Mouse (Mus musculus): ENCODE results near the gene Tpbpb. TPM values are rescaled to one million over a fixed set of nuclear protein-coding genes. Genes with fewer than 3 reads are reported as not detected.
"Not testable (repeated sequence)": the region's sequence is repeated elsewhere in the genome, so short reads cannot be mapped to it uniquely, and the experiment has no call there.

Gene Tpbpb
- not detected in 2 replicates for polyA plus RNA-seq (2014; fragmentation: Nextera tagmentation; extraction: Ambion mirVana)

GRCm38 (mm10) chr13:60904780-60905179 lies at the start of gene Tpbpb:
TSS of gene Tpbpb (minus strand) at chr13:60904880.
- H3K9me3 ChIP-seq (ENCODE audit: control insufficient read depth, low read length); H3K4me2 ChIP-seq (replicated peaks); H3K36me3 ChIP-seq (replicated peaks; ENCODE audit: control insufficient read depth, insufficient read depth); H3K27ac ChIP-seq; H3K4me3 ChIP-seq (replicated peaks; ENCODE audit: low read length); ATAC-seq (ENCODE audit: low FRiP score); DNase-seq (ENCODE audit: low spot score); H3K27me3 ChIP-seq (ENCODE audit: control insufficient read depth, insufficient read depth, low read length); H3K9ac ChIP-seq; H3K4me1 ChIP-seq (replicated peaks; ENCODE audit: control insufficient read depth, insufficient read depth, low read length): not testable (repeated sequence)
- 82% methylated on average over 2 of the region's 2 CpGs for WGBS

- not testable (repeated sequence) for H3K27me3 ChIP-seq (ENCODE audit: control insufficient read depth, insufficient read depth, low read length); H3K4me2 ChIP-seq (replicated peaks); H3K36me3 ChIP-seq (replicated peaks; ENCODE audit: control insufficient read depth, insufficient read depth); H3K27ac ChIP-seq; ATAC-seq (ENCODE audit: low FRiP score); DNase-seq (ENCODE audit: low spot score); H3K9ac ChIP-seq; H3K4me1 ChIP-seq (replicated peaks; ENCODE audit: control insufficient read depth, insufficient read depth, low read length); H3K4me3 ChIP-seq (replicated peaks; ENCODE audit: low read length)
- H3K9me3 ChIP-seq (ENCODE audit: control insufficient read depth, low read length) = peaks cover 24% of the 10 kb centered on the region
- 80% methylated on average over 3 of the region's 3 CpGs for WGBS
Observed at GRCm38 (mm10) chr13:60941884-60942283, 37.2 kb upstream of the Tpbpb start, which contains the start of gene Tpbpa. TSS of gene Tpbpa (minus strand) at chr13:60941984.

- 75% methylated on average over 5 of the region's 5 CpGs for WGBS
- Histone ChIP-seq H3K4me3 (replicated peaks; ENCODE audit: low read length) (no peak within 1 kb of the TSS), H3K4me2 (replicated peaks) (no peak within 1 kb of the TSS), H3K9ac (no peak within 1 kb of the TSS), H3K27ac (no peak within 1 kb of the TSS), H3K4me1 (replicated peaks; ENCODE audit: control insufficient read depth, insufficient read depth, low read length) (no peaks in the 10 kb centered on the region), H3K9me3 (ENCODE audit: control insufficient read depth, low read length) (peaks cover 10% of the 10 kb centered on the region; the same call in 1 of the 2 replicates), H3K36me3 (replicated peaks; ENCODE audit: control insufficient read depth, insufficient read depth) (no peaks in the 10 kb centered on the region), H3K27me3 (ENCODE audit: control insufficient read depth, insufficient read depth, low read length) (no peaks in the 10 kb centered on the region)
- no peak for ATAC-seq (ENCODE audit: low FRiP score)
- DNase-seq (ENCODE audit: low spot score) = no peak
Observed at GRCm38 (mm10) chr13:60936500-60936901, 31.8 kb upstream of the Tpbpb start, which contains the start of the genes Gm49391 and Ctla2a. TSS of gene Gm49391 (minus strand) at chr13:60936571. TSS of gene Ctla2a (minus strand) at chr13:60936625.

GRCm38 (mm10) chr13:60935490-60935889 lies 30.8 kb upstream of the Tpbpb start, which contains the start of gene Gm49393:
TSS of gene Gm49393 (minus strand) at chr13:60935590.
- not testable (repeated sequence) for H3K4me3 ChIP-seq (replicated peaks; ENCODE audit: low read length); H3K36me3 ChIP-seq (replicated peaks; ENCODE audit: control insufficient read depth, insufficient read depth); DNase-seq (ENCODE audit: low spot score); H3K4me2 ChIP-seq (replicated peaks); H3K27ac ChIP-seq; H3K4me1 ChIP-seq (replicated peaks; ENCODE audit: control insufficient read depth, insufficient read depth, low read length); H3K9me3 ChIP-seq (ENCODE audit: control insufficient read depth, low read length); ATAC-seq (ENCODE audit: low FRiP score); H3K9ac ChIP-seq; H3K27me3 ChIP-seq (ENCODE audit: control insufficient read depth, insufficient read depth, low read length)
- WGBS = 72% methylated on average over 2 of the region's 2 CpGs

- Histone ChIP-seq H3K27me3 (ENCODE audit: control insufficient read depth, insufficient read depth, low read length) (no peaks in the 10 kb centered on the region), H3K4me1 (replicated peaks; ENCODE audit: control insufficient read depth, insufficient read depth, low read length) (no peaks in the 10 kb centered on the region), H3K4me2 (replicated peaks) (no peak within 1 kb of the TSS), H3K27ac (no peak within 1 kb of the TSS), H3K36me3 (replicated peaks; ENCODE audit: control insufficient read depth, insufficient read depth) (no peaks in the 10 kb centered on the region), H3K4me3 (replicated peaks; ENCODE audit: low read length) (no peak within 1 kb of the TSS), H3K9me3 (ENCODE audit: control insufficient read depth, low read length) (0 out of 2 replicates have a peak, but pooled peaks cover 3% of the 10 kb centered on the region), H3K9ac (no peak within 1 kb of the TSS)
- 88% methylated on average over 3 of the region's 3 CpGs for WGBS
- DNase-seq (ENCODE audit: low spot score) = no peak
- no peak for ATAC-seq (ENCODE audit: low FRiP score)
Observed at GRCm38 (mm10) chr13:60897328-60897727, 7.4 kb downstream of the Tpbpb start, which contains the start of gene Ctla2b. TSS of gene Ctla2b (minus strand) at chr13:60897447.

- not testable (repeated sequence) for H3K4me2 ChIP-seq (replicated peaks); H3K9ac ChIP-seq; H3K4me3 ChIP-seq (replicated peaks; ENCODE audit: low read length); DNase-seq (ENCODE audit: low spot score); H3K27ac ChIP-seq; H3K27me3 ChIP-seq (ENCODE audit: control insufficient read depth, insufficient read depth, low read length); H3K4me1 ChIP-seq (replicated peaks; ENCODE audit: control insufficient read depth, insufficient read depth, low read length); ATAC-seq (ENCODE audit: low FRiP score); H3K36me3 ChIP-seq (replicated peaks; ENCODE audit: control insufficient read depth, insufficient read depth); H3K9me3 ChIP-seq (ENCODE audit: control insufficient read depth, low read length)
- 94% methylated on average over 5 of the region's 8 CpGs for WGBS
Observed at GRCm38 (mm10) chr13:60896794-60897193, 7.9 kb downstream of the Tpbpb start, which contains the start of gene Gm49392. TSS of gene Gm49392 (minus strand) at chr13:60896894.

- Histone ChIP-seq H3K4me1 (replicated peaks; ENCODE audit: control insufficient read depth, insufficient read depth, low read length) (no peaks in the 10 kb centered on the region), H3K27me3 (ENCODE audit: control insufficient read depth, insufficient read depth, low read length) (no peaks in the 10 kb centered on the region), H3K36me3 (replicated peaks; ENCODE audit: control insufficient read depth, insufficient read depth) (no peaks in the 10 kb centered on the region), H3K9ac (no peak overlapping the region), H3K9me3 (ENCODE audit: control insufficient read depth, low read length) (0 out of 2 replicates have a peak, but pooled peaks cover under 1% of the 10 kb centered on the region), H3K27ac (no peak overlapping the region), H3K4me2 (replicated peaks) (no peak overlapping the region), H3K4me3 (replicated peaks; ENCODE audit: low read length) (no peak overlapping the region)
- DNase-seq (ENCODE audit: low spot score) (no peak), ATAC-seq (ENCODE audit: low FRiP score) (no peak)
Observed at GRCm38 (mm10) chr13:60895406-60896160, 9.1 kb downstream of the Tpbpb start.

- H3K36me3 ChIP-seq (replicated peaks; ENCODE audit: control insufficient read depth, insufficient read depth) = no peaks in the 10 kb centered on the region
- DNase-seq (ENCODE audit: low spot score) (no peak), ATAC-seq (ENCODE audit: low FRiP score) (no peak)
- no peak overlapping the region for H3K9ac ChIP-seq
- H3K4me2 ChIP-seq (replicated peaks) = no peak overlapping the region
- no peak overlapping the region for H3K4me3 ChIP-seq (replicated peaks; ENCODE audit: low read length)
- 90% methylated on average over 1 of the region's 1 CpGs for WGBS
- H3K27me3 ChIP-seq (ENCODE audit: control insufficient read depth, insufficient read depth, low read length) = no peaks in the 10 kb centered on the region
- no peaks in the 10 kb centered on the region for H3K4me1 ChIP-seq (replicated peaks; ENCODE audit: control insufficient read depth, insufficient read depth, low read length)
- H3K9me3 ChIP-seq (ENCODE audit: control insufficient read depth, low read length) = 0 out of 2 replicates have a peak, but pooled peaks cover 3% of the 10 kb centered on the region
- no peak overlapping the region for H3K27ac ChIP-seq
Observed at GRCm38 (mm10) chr13:60892301-60892700, 12.4 kb downstream of the Tpbpb start.

- H3K36me3 ChIP-seq (replicated peaks; ENCODE audit: control insufficient read depth, insufficient read depth) = no peaks in the 10 kb centered on the region
- H3K27ac ChIP-seq = no peak within 1 kb of the TSS
- H3K9ac ChIP-seq = no peak within 1 kb of the TSS
- ATAC-seq (ENCODE audit: low FRiP score) = no peak
- H3K4me3 ChIP-seq (replicated peaks; ENCODE audit: low read length) = no peak within 1 kb of the TSS
- no peaks in the 10 kb centered on the region for H3K27me3 ChIP-seq (ENCODE audit: control insufficient read depth, insufficient read depth, low read length)
- H3K4me2 ChIP-seq (replicated peaks) = no peak within 1 kb of the TSS
- H3K4me1 ChIP-seq (replicated peaks; ENCODE audit: control insufficient read depth, insufficient read depth, low read length) = no peaks in the 10 kb centered on the region
- no peaks in the 10 kb centered on the region for H3K9me3 ChIP-seq (ENCODE audit: control insufficient read depth, low read length)
- DNase-seq (ENCODE audit: low spot score) = no peak
- 81% methylated on average over 1 of the region's 1 CpGs for WGBS
Observed at GRCm38 (mm10) chr13:60864281-60864680, 40.4 kb downstream of the Tpbpb start, which contains the start of gene 4930486L24Rik. TSS of gene 4930486L24Rik (minus strand) at chr13:60864475.
